Mouse (Mus musculus): ENCODE results near the gene Mgst1. TPM values are rescaled to one million over a fixed set of nuclear protein-coding genes. Genes with fewer than 3 reads are reported as not detected.

Mgst1 gene
- 117 and 132 TPM in 2 replicates for polyA plus RNA-seq (2015; fragmentation: Nextera tagmentation; extraction: Ambion mirVana)

- H3K4me2 ChIP-seq, result peak within 1 kb of the TSS; percentile 61
- no peaks in the 10 kb centered on the region for H3K36me3 ChIP-seq
- 0 out of 2 replicates have a peak, but pooled peaks cover 3% of the 10 kb centered on the region for H3K27me3 ChIP-seq
- H3K9me3 ChIP-seq, result no peaks in the 10 kb centered on the region
- ATAC-seq (ENCODE audit: low FRiP score), result no peak
- H3K27ac ChIP-seq, result peak within 1 kb of the TSS; percentile 66
- WGBS, result 5% methylated on average over 5 of the region's 5 CpGs
- peaks cover 29% of the 10 kb centered on the region for H3K4me1 ChIP-seq (replicated peaks)
- H3K9ac ChIP-seq, result peak within 1 kb of the TSS; percentile 58
- peak within 1 kb of the TSS; percentile 41 for H3K4me3 ChIP-seq
These were observed at the start of gene Mgst1 for GRCm38 (mm10) chr6:138139930-138140329. Gene Mgst1 (plus strand): TSS chr6:138140316.

DNA sequence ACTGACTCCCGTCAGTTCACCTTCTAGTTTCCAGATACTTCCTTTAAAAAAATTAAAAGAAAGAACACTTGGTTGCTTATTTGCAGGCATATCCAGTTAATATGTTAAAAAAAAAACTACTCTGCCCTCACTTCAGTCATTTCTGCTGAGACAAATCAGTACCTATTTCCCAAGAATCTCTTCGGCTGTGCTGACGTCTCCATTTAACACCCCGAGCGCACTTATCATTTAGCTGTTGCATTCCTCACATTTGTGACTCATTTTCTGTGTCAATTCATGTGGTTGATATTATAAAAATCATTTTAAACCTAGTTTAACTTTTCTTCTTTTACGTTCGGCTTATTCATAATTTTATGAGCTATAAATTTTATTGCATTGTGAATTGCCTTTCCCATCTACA, 47.7 kb upstream of the Mgst1 start:
- ATAC-seq (ENCODE audit: low FRiP score), result no peak

GRCm38 (mm10) chr6:138095060-138095459, 45.1 kb upstream of the Mgst1 start:
- Histone ChIP-seq H3K36me3 (no peaks in the 10 kb centered on the region), H3K4me3 (no peak overlapping the region), H3K9ac (no peak overlapping the region), H3K4me2 (no peak overlapping the region), H3K27ac (no peak overlapping the region), H3K9me3 (no peaks in the 10 kb centered on the region), H3K27me3 (no peaks in the 10 kb centered on the region), H3K4me1 (replicated peaks) (no peaks in the 10 kb centered on the region)
- 93% methylated on average over 3 of the region's 3 CpGs for WGBS
- no peak for ATAC-seq (ENCODE audit: low FRiP score)

More for the DNA sequence above, 47.7 kb upstream of the Mgst1 start:
- Histone ChIP-seq H3K36me3 (no peaks in the 10 kb centered on the region), H3K27ac (no peak overlapping the region), H3K4me2 (no peak overlapping the region), H3K27me3 (no peaks in the 10 kb centered on the region), H3K4me3 (no peak overlapping the region), H3K4me1 (replicated peaks) (no peaks in the 10 kb centered on the region), H3K9me3 (no peaks in the 10 kb centered on the region), H3K9ac (no peak overlapping the region)
- 87% methylated on average over 7 of the region's 7 CpGs for WGBS

DNA sequence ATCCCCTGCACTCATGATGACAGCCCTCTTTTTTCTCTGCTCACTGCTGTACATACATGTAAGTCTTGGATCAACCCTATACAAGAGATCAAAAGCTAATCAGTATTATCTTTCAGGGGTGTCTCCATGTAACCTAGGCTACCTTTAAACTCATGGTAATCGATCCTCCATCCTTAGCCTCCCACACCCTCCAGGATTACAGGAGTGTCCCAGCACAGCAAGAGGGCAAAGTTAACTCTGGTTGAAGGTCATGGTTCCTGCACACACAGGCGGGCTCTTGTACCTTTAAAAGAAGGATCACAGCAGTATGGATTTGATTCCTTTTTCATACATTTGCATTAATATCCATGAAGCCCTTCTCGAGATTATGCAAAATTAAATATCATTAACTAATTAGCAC, 40.5 kb upstream of the Mgst1 start:
- no peak overlapping the region for H3K9ac ChIP-seq
- no peak overlapping the region for H3K4me2 ChIP-seq
- no peak overlapping the region for H3K4me3 ChIP-seq
- H3K27ac ChIP-seq, result no peak overlapping the region
- H3K36me3 ChIP-seq, result no peaks in the 10 kb centered on the region
- no peaks in the 10 kb centered on the region for H3K9me3 ChIP-seq
- no peaks in the 10 kb centered on the region for H3K27me3 ChIP-seq
- no peaks in the 10 kb centered on the region for H3K4me1 ChIP-seq (replicated peaks)
- ATAC-seq (ENCODE audit: low FRiP score), result no peak
- WGBS, result 73% methylated on average over 3 of the region's 3 CpGs

DNA sequence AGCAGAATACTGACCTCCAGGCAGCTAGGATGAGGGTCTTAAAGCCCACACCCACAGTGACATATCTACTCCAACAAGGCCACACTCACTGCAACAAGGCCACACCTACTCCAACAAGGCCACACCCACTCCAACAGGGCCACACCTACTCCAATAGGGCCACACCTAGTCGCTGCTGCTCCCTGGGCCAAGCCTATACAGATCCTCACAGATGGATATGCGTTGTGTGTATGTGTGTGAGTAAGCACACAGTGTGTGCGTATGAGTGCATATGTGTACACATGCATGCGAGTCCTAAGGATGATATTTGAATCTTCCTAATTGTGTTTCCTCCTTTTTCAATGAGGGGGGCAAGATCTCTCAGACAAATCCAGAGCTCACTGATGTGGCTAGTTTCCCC, 38.3 kb upstream of the Mgst1 start:
- no peak for ATAC-seq (ENCODE audit: low FRiP score)
- Histone ChIP-seq H3K4me1 (replicated peaks) (no peaks in the 10 kb centered on the region), H3K4me2 (no peak overlapping the region), H3K36me3 (no peaks in the 10 kb centered on the region), H3K27ac (no peak overlapping the region), H3K9me3 (no peaks in the 10 kb centered on the region), H3K27me3 (no peaks in the 10 kb centered on the region), H3K4me3 (no peak overlapping the region), H3K9ac (no peak overlapping the region)
- 93% methylated on average over 4 of the region's 4 CpGs for WGBS

DNA sequence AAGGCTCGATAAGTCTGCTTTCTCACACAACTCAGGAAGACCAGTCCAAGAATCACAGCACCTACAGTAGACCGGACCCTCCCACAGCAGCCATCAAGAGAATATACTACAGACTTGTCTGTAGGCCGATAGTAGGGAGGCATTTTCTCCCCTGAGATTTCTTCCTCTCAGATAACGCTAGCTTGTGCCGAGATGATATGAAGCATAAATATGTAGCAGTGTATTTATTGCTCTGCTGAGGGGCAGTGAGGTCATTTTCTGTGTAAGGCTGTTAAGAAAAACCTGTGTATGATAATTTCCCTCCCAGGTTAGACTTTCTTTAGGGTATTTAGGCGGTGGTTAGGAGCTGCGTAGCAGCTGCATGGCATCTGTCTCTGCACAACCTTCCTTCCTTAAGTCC, 37.2 kb upstream of the Mgst1 start:
- no peak for ATAC-seq (ENCODE audit: low FRiP score)
- Histone ChIP-seq H3K4me2 (no peak overlapping the region), H3K9me3 (no peaks in the 10 kb centered on the region), H3K36me3 (no peaks in the 10 kb centered on the region), H3K27me3 (no peaks in the 10 kb centered on the region), H3K9ac (no peak overlapping the region), H3K4me1 (replicated peaks) (no peaks in the 10 kb centered on the region), H3K4me3 (no peak overlapping the region), H3K27ac (no peak overlapping the region)
- WGBS, result 81% methylated on average over 7 of the region's 7 CpGs

DNA sequence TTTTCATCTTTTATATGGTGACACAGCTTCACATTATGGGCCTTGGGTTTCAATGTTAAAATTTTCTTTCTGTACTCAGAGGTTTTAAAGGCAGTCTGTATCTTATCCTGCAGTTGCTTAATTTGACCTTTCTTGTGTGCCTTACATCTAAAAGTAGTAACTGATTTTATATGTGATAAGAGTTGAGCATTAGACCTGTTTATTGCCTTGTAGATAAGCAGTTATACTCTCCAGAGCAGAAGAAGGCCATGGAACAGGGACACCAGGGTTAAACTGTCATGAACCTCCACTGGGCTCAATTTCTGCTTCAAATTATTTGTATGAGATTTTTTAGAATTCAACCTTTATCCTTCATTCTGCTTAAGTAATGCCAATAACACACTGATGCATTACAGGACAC, 35.6 kb upstream of the Mgst1 start:
- Histone ChIP-seq H3K36me3 (no peaks in the 10 kb centered on the region), H3K4me2 (no peak overlapping the region), H3K4me1 (replicated peaks) (no peaks in the 10 kb centered on the region), H3K4me3 (no peak overlapping the region), H3K27ac (no peak overlapping the region), H3K9ac (no peak overlapping the region), H3K9me3 (no peaks in the 10 kb centered on the region), H3K27me3 (no peaks in the 10 kb centered on the region)
- no peak for ATAC-seq (ENCODE audit: low FRiP score)

DNA sequence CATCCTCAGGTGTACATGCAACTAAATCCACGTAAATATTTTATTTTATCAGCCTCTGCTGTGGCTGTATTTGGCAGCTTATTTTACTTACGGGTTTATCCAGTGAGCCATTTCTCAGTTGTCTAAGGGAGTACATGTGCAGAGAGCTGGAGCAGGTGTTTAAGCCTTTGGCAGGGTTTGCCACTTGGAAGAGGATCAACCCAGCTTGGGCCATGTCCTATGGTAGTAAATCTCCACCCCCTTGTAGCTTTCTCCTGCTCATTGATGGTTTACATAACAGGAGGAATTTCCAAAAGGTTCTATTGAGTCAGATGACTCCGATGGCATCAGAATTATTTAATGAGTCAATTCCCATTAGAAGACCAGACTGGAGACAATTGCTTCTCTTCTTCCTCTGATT, 22.6 kb upstream of the Mgst1 start:
- Histone ChIP-seq H3K27me3 (no peaks in the 10 kb centered on the region), H3K4me2 (no peak overlapping the region), H3K4me3 (no peak overlapping the region), H3K9ac (no peak overlapping the region), H3K4me1 (replicated peaks) (no peaks in the 10 kb centered on the region), H3K27ac (no peak overlapping the region), H3K36me3 (no peaks in the 10 kb centered on the region), H3K9me3 (no peaks in the 10 kb centered on the region)
- WGBS, result 92% methylated on average over 3 of the region's 3 CpGs
- ATAC-seq (ENCODE audit: low FRiP score), result no peak

DNA sequence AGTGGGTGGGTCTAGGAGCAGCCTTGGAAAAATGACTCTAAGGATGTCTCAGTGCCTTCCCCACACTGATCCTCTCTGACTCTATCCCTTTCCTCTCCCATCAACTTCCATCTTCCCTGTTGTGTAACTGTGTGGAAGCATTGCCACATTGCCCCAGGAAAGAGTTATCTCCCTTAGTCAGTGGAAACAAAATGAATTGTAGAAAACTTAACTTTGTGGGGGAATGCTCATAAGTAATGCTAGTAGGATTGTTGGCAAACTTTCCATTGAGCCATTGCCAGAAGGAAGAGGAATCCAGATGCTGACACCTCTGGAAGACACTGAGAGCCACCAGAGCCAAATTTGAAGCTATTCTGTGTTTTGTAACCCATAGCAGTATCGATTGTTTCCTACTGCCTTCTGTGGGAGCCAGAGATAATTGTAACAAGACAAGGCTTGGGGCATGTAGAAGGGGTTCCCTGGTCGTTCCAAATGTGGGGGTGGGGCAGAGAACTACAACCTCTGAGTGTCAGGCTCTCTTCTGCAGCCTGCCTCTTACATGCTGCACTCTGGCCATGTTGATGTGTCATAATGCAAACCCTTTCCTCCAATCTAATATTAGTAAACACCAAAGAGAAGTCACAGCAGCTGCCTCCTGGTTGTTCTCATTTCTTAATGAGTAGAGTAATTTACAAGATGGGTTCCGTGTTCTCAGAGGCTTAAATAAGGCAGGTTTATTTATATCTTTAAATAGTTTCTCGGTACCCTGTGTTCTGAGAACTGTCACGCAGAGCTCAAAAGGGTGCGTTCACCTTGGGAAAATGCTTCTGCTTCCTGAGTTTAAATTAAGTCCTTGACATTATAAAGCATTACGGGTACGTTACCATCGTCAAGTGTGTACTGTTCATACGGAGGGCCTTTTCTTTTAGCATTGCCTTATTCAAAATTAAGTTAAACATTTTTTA, 11.5 kb upstream of the Mgst1 start:
- H3K4me2 ChIP-seq, result no peak overlapping the region
- no peaks in the 10 kb centered on the region for H3K9me3 ChIP-seq
- no peak overlapping the region for H3K4me3 ChIP-seq
- 86% methylated on average over 10 of the region's 10 CpGs for WGBS
- no peaks in the 10 kb centered on the region for H3K4me1 ChIP-seq (replicated peaks)
- no peak overlapping the region for H3K9ac ChIP-seq
- no peak for ATAC-seq (ENCODE audit: low FRiP score)
- no peaks in the 10 kb centered on the region for H3K27me3 ChIP-seq
- no peaks in the 10 kb centered on the region for H3K36me3 ChIP-seq
- H3K27ac ChIP-seq, result no peak overlapping the region

- Histone ChIP-seq H3K9me3 (no peaks in the 10 kb centered on the region), H3K4me3 (no peak overlapping the region), H3K9ac (no peak overlapping the region), H3K27ac (no peak overlapping the region), H3K27me3 (no peaks in the 10 kb centered on the region), H3K4me1 (replicated peaks) (no peaks in the 10 kb centered on the region), H3K36me3 (no peaks in the 10 kb centered on the region), H3K4me2 (no peak overlapping the region)
- 57% methylated on average over 3 of the region's 3 CpGs for WGBS
- ATAC-seq (ENCODE audit: low FRiP score), result no peak
These were observed 9.6 kb upstream of the Mgst1 start for GRCm38 (mm10) chr6:138130541-138130940.

DNA sequence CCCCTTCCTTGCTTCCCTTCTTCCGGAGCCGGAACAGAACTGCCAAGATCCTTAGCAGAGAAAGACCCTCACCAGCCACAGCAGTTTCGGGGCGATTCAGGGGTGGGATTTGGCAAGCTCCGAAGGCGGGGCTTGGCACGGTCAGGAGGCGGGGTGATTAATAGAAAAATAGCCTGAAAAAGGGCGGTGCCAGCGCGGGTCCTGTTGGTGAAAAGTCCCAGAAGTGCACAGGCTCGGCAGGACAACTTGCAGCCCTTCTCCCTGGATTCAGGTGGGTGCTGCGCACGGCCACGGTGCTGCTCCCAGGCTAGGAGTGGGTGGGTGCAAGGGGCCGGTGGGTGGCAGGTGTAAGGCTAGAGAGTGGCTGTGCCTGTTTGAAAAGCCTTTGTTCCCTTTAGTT, 220 bp downstream of the Mgst1 start:
- H3K27ac ChIP-seq, result peak overlapping the region; percentile 66
- H3K4me1 ChIP-seq (replicated peaks), result peaks cover 29% of the 10 kb centered on the region
- ATAC-seq (ENCODE audit: low FRiP score), result peak; percentile 77
- 0 out of 2 replicates have a peak, but pooled peaks cover 3% of the 10 kb centered on the region for H3K27me3 ChIP-seq
- peak overlapping the region; percentile 61 for H3K4me2 ChIP-seq
- peak overlapping the region; percentile 41 for H3K4me3 ChIP-seq
- H3K36me3 ChIP-seq, result no peaks in the 10 kb centered on the region
- peak overlapping the region; percentile 58 for H3K9ac ChIP-seq
- 0% methylated on average over 16 of the region's 16 CpGs for WGBS
- no peaks in the 10 kb centered on the region for H3K9me3 ChIP-seq

DNA sequence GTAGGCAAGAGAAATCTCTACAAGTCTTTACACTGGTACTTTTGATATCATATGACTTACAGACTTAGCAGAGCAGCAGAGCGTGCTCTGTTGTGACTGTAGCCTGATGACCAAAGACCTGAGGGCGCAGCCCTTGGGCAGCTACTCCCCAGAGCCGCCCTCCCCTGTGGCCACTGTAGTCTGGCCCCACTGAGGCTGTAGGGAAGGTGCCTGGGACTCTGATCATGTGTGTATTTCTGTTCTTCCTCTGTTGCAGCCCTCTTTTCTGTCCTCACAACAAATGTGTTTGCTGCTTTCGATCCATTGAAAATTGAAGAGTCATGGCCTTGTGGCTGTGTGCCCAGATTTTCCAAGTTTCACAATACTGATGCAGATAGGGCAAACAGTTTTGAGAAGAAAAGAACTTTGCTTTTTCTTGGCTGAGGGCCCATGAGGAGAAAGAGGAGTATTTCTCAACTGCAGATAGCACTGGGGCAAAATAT, 1.0 kb downstream of the Mgst1 start:
- Histone ChIP-seq H3K27ac (peak overlapping the region; percentile 40; the same call in 1 of the 2 replicates), H3K9ac (0 out of 2 replicates have a peak overlapping the region, but pooled peaks have one; percentile 6)
- 56% methylated on average over 4 of the region's 4 CpGs for WGBS

DNA sequence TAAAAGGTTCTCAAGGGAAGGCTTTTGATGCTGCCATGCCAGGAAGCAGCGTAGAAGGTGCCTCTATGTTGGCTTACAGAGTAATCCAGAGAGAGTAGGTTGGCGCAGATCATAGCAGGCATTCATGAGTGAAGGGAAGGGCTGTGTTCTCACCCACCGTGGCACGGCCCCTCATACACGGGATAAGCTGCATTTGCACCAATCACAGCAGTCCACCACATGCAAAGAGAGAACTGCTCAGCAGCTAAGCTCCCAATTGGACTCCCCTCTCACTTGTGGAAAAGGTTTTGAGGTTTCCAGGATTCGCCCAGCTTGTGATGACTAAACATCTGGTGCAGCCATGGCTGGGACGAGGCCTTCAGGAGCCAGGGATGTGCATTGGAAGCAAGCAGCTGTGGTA, 2.5 kb downstream of the Mgst1 start:
- Histone ChIP-seq H3K4me3 (no peak overlapping the region), H3K4me1 (replicated peaks) (peaks cover 29% of the 10 kb centered on the region), H3K27ac (no peak overlapping the region), H3K4me2 (no peak overlapping the region), H3K36me3 (no peaks in the 10 kb centered on the region), H3K9me3 (no peaks in the 10 kb centered on the region), H3K9ac (no peak overlapping the region), H3K27me3 (0 out of 2 replicates have a peak, but pooled peaks cover 3% of the 10 kb centered on the region)
- no peak for ATAC-seq (ENCODE audit: low FRiP score)
- 89% methylated on average over 7 of the region's 7 CpGs for WGBS

More for the DNA sequence above, 1.0 kb downstream of the Mgst1 start:
- Histone ChIP-seq H3K4me3 (peak overlapping the region; percentile 41), H3K27me3 (0 out of 2 replicates have a peak, but pooled peaks cover 3% of the 10 kb centered on the region), H3K9me3 (no peaks in the 10 kb centered on the region), H3K36me3 (no peaks in the 10 kb centered on the region), H3K4me2 (peak overlapping the region; percentile 61), H3K4me1 (replicated peaks) (peaks cover 29% of the 10 kb centered on the region)
- peak; percentile 75 for ATAC-seq (ENCODE audit: low FRiP score)
